Mouse (Mus musculus) lung, embryonic 15.5 days (tissue): Measurements from ENCODE around the gene Esrra. TPM values are rescaled to one million over a fixed set of nuclear protein-coding genes. Genes with fewer than 3 reads are reported as not detected.

Source experiments
- ATAC-seq: fragments of 200-750 bp; cut with Nextera tagmentation; 2 replicates; pipeline ENCODE4 v1.8.0; 2017; ENCODE audit warnings: moderate number of reproducible peaks, borderline replicate concordance; ENCODE audit not compliant: low FRiP score, low TSS enrichment; ENCODE audit errors: extremely low read depth
- H3K27ac ChIP-seq: fragments of 300-500 bp; sonication (generic); 2 replicates; pipeline ENCODE4 v1.5.1; 2015; ENCODE audit warnings: moderate library complexity, mild to moderate bottlenecking, inconsistent platforms
- H3K27me3 ChIP-seq: fragments of 300-500 bp; sonication (generic); 2 replicates; pipeline ENCODE4 v1.6.1; 2015; ENCODE audit warnings: inconsistent platforms
- H3K36me3 ChIP-seq: fragments of 300-500 bp; sonication (generic); 2 replicates; pipeline ENCODE4 v1.6.1; 2015; ENCODE audit warnings: inconsistent platforms
- H3K4me1 ChIP-seq: fragments of 300-500 bp; sonication (generic); 2 replicates; pipeline ENCODE4 v1.6.1; 2015; ENCODE audit warnings: inconsistent platforms
- H3K4me2 ChIP-seq: fragments of 300-500 bp; sonication (generic); 2 replicates; pipeline ENCODE4 v1.6.1; 2015; ENCODE audit warnings: inconsistent platforms, mild to moderate bottlenecking, moderate library complexity
- H3K4me3 ChIP-seq: fragments of 300-500 bp; sonication (generic); 2 replicates; pipeline ENCODE4 v1.5.1; 2015; ENCODE audit warnings: mild to moderate bottlenecking, inconsistent platforms
- H3K9ac ChIP-seq: fragments of 300-500 bp; sonication (generic); 2 replicates; pipeline ENCODE4 v1.6.1; 2015; ENCODE audit warnings: inconsistent platforms
- H3K9me3 ChIP-seq: fragments of 300-500 bp; sonication (generic); 2 replicates; pipeline ENCODE4 v1.6.1; 2016; ENCODE audit warnings: inconsistent platforms
- WGBS: fragments of 180-500 bp; shearing (Covaris S2); methylation state at CpG from one replicate; pipeline ENCODE4 v1.1.7; 2015; 5-methylcytosine and 5-hydroxymethylcytosine counted together
- microRNA-seq: library from miRNA; unstranded; fragments of <30 nt; microRNA quantifications from one replicate; pipeline ENCODE4, GENCODE M21; 2016
- polyA plus RNA-seq: library from polyadenylated mRNA; unstranded; fragments of >200 nt; fragmentation: Nextera tagmentation; extraction: Ambion mirVana; gene quantifications from 2 replicates; pipeline ENCODE4 v1.2.1, GENCODE M21; 2015

The Esrra gene
- polyA plus RNA-seq, 1 experiment from 2014 or later = 9.3 TPM

GRCm38 (mm10) chr19:6874257-6874656 lies 47.4 kb downstream of the Esrra start:
- no peaks in the 10 kb centered on the region for H3K27me3 ChIP-seq
- no peak overlapping the region for H3K4me2 ChIP-seq
- H3K9me3 ChIP-seq = no peaks in the 10 kb centered on the region
- no peaks in the 10 kb centered on the region for H3K36me3 ChIP-seq
- ATAC-seq = no peak
- peaks cover under 1% of the 10 kb centered on the region; the same call in 1 of the 2 replicates for H3K4me1 ChIP-seq
- no peak overlapping the region for H3K9ac ChIP-seq
- no peak overlapping the region for H3K27ac ChIP-seq
- 76% methylated on average over 1 of the region's 1 CpGs for WGBS
- no peak overlapping the region for H3K4me3 ChIP-seq

GRCm38 (mm10) chr19:6872701-6873100 lies 48.9 kb downstream of the Esrra start:
- Histone ChIP-seq H3K9me3 (no peaks in the 10 kb centered on the region), H3K27me3 (no peaks in the 10 kb centered on the region)

GRCm38 (mm10) chr19:6871574-6872271 lies 49.9 kb downstream of the Esrra start:
- no peaks in the 10 kb centered on the region for H3K27me3 ChIP-seq
- ATAC-seq = 0 out of 2 replicates have a peak, but pooled peaks have one; percentile 23
- no peaks in the 10 kb centered on the region for H3K9me3 ChIP-seq
- no peak overlapping the region for H3K4me3 ChIP-seq
- no peak overlapping the region for H3K4me2 ChIP-seq
- H3K27ac ChIP-seq = no peak overlapping the region; the same call in 1 of the 2 replicates
- 69% methylated on average over 5 of the region's 5 CpGs for WGBS
- no peaks in the 10 kb centered on the region for H3K36me3 ChIP-seq
- no peak overlapping the region for H3K9ac ChIP-seq
- peaks cover 4% of the 10 kb centered on the region; the same call in 1 of the 2 replicates for H3K4me1 ChIP-seq

More at GRCm38 (mm10) chr19:6872701-6873100, 48.9 kb downstream of the Esrra start:
- H3K4me3 ChIP-seq = no peak overlapping the region
- H3K36me3 ChIP-seq = no peaks in the 10 kb centered on the region
- H3K9ac ChIP-seq = no peak overlapping the region
- 68% methylated on average over 3 of the region's 3 CpGs for WGBS
- ATAC-seq = no peak
- H3K4me1 ChIP-seq = peaks cover 4% of the 10 kb centered on the region; the same call in 1 of the 2 replicates
- H3K27ac ChIP-seq = no peak overlapping the region
- no peak overlapping the region for H3K4me2 ChIP-seq

GRCm38 (mm10) chr19:6869355-6869754 lies 52.3 kb downstream of the Esrra start:
- 0 out of 2 replicates have a peak overlapping the region, but pooled peaks have one; percentile 16 for H3K9ac ChIP-seq
- peak overlapping the region; percentile 50 for H3K4me2 ChIP-seq
- peak overlapping the region; percentile 19 for H3K4me3 ChIP-seq
- H3K4me1 ChIP-seq = peaks cover 4% of the 10 kb centered on the region; the same call in 1 of the 2 replicates
- WGBS = 1% methylated on average over 5 of the region's 5 CpGs
- H3K36me3 ChIP-seq = no peaks in the 10 kb centered on the region
- peak; percentile 70; the same call in 1 of the 2 replicates for ATAC-seq
- H3K27ac ChIP-seq = peak overlapping the region; percentile 41
- no peaks in the 10 kb centered on the region for H3K9me3 ChIP-seq
- no peaks in the 10 kb centered on the region for H3K27me3 ChIP-seq

GRCm38 (mm10) chr19:6861451-6861850 lies 60.2 kb downstream of the Esrra start:
- 91% methylated on average over 4 of the region's 4 CpGs for WGBS
- Histone ChIP-seq H3K9me3 (no peaks in the 10 kb centered on the region), H3K27ac (no peak overlapping the region), H3K27me3 (no peaks in the 10 kb centered on the region), H3K4me1 (no peaks in the 10 kb centered on the region), H3K9ac (no peak overlapping the region), H3K36me3 (no peaks in the 10 kb centered on the region), H3K4me3 (no peak overlapping the region), H3K4me2 (no peak overlapping the region)
- ATAC-seq = no peak

Small RNAs within 50 kb of the gene (microRNA-seq; reads per million reads assigned to microRNA genes)
- gene Mir6990 = 0.93 reads per million

Other genes starting within 250 kb of the Esrra start
- gene Rps6ka4, start 81.2 kb downstream of the Esrra start, polyA plus RNA-seq = 33.4 and 36.1 TPM in 2 replicates
- 1.3 and 1.7 TPM in 2 replicates for gene Ccdc88b, start 63.6 kb downstream of the Esrra start, polyA plus RNA-seq
- gene Trmt112, start 12.1 kb downstream of the Esrra start, polyA plus RNA-seq = 137 and 153 TPM in 2 replicates
- gene Prdx5, start 11.7 kb downstream of the Esrra start, polyA plus RNA-seq = 245 and 260 TPM in 2 replicates
- 2.5 and 3.4 TPM in 2 replicates for gene Catsperz, start 3.6 kb upstream of the Esrra start, polyA plus RNA-seq
- 0.13 and 0.22 TPM in 2 replicates for gene Kcnk4, start 12.7 kb upstream of the Esrra start, polyA plus RNA-seq
- 74.4 and 80.0 TPM in 2 replicates for gene Bad, start 20.0 kb upstream of the Esrra start, polyA plus RNA-seq
- gene Gpr137, start 20.7 kb upstream of the Esrra start, polyA plus RNA-seq = 28.1 and 31.0 TPM in 2 replicates
- gene Ppp1r14b, start 53.2 kb upstream of the Esrra start, polyA plus RNA-seq = 141 and 160 TPM in 2 replicates
- gene Plcb3, start 54.7 kb upstream of the Esrra start, polyA plus RNA-seq = 53.5 and 53.9 TPM in 2 replicates
- gene Fkbp2, start 58.7 kb upstream of the Esrra start, polyA plus RNA-seq = 121 and 126 TPM in 2 replicates
- 42.9 and 48.7 TPM in 2 replicates for gene Vegfb, start 65.8 kb upstream of the Esrra start, polyA plus RNA-seq
- gene Dnajc4, start 70.8 kb upstream of the Esrra start, polyA plus RNA-seq = 23.5 and 23.9 TPM in 2 replicates
- gene Nudt22, start 74.3 kb upstream of the Esrra start, polyA plus RNA-seq = 23.6 and 24.0 TPM in 2 replicates
- gene Trpt1, start 74.3 kb upstream of the Esrra start, polyA plus RNA-seq = 9.7 and 11.2 TPM in 2 replicates
- gene Fermt3, start 97.7 kb upstream of the Esrra start, polyA plus RNA-seq = 9.5 and 13.5 TPM in 2 replicates
- gene Stip1, start 118.2 kb upstream of the Esrra start, polyA plus RNA-seq = 244 and 249 TPM in 2 replicates
- 14.2 and 14.3 TPM in 2 replicates for gene Macrod1, start 135.0 kb upstream of the Esrra start, polyA plus RNA-seq
- 0.91 and 1.4 TPM in 2 replicates for gene Flrt1, start 183.9 kb upstream of the Esrra start, polyA plus RNA-seq